Mouse (Mus musculus) CH12.LX (cell line): ENCODE measurements at regions not wholly inside any gene's neighbourhood (a gene's known extent, or its start where the extent isn't known, plus 50 kb on each side); places are given as distances from the start of the nearest gene placed in this dataset.

Experiments
- CHD1 ChIP-seq: IDR thresholded peaks from 2 replicates; pipeline ENCODE4 v1.6.1; 2012; ENCODE audit warnings: low read depth, low read length, improper control_type of control experiment, inconsistent platforms
- CTCF ChIP-seq, 2 experiments: IDR thresholded peaks in 1 of 2; conservative IDR thresholded peaks in 1 of 2; 2 replicates each; pipeline ENCODE4 v1.5.1; 2011 to 2012; ENCODE audit warnings: low read depth in 2 of 2, low read length in 2 of 2, improper control_type of control experiment in 1 of 2, inconsistent platforms in 1 of 2, mild to moderate bottlenecking in 1 of 2, moderate library complexity in 1 of 2
- E2F4 ChIP-seq: IDR thresholded peaks from 2 replicates; pipeline ENCODE4 v1.6.1; 2011; ENCODE audit warnings: low read depth, low read length, improper control_type of control experiment; ENCODE audit not compliant: insufficient replicate concordance
- EP300 ChIP-seq: IDR thresholded peaks from 2 replicates; pipeline ENCODE4 v1.6.1; 2011; ENCODE audit warnings: low read length, improper control_type of control experiment
- GABPA ChIP-seq: IDR thresholded peaks from 2 replicates; pipeline ENCODE4 v1.6.1; 2012; ENCODE audit warnings: low read depth, low read length, improper control_type of control experiment, inconsistent platforms; ENCODE audit not compliant: insufficient replicate concordance
- HCFC1 ChIP-seq: IDR thresholded peaks from 2 replicates; pipeline ENCODE4 v1.6.1; 2012; ENCODE audit warnings: low read depth, mild to moderate bottlenecking, inconsistent platforms, low read length, improper control_type of control experiment
- KAT2A ChIP-seq: IDR thresholded peaks from 2 replicates; pipeline ENCODE4 v1.6.1; 2012; ENCODE audit warnings: low read length, improper control_type of control experiment, inconsistent platforms; ENCODE audit not compliant: insufficient replicate concordance
- MAZ ChIP-seq: IDR thresholded peaks from 2 replicates; pipeline ENCODE4 v1.6.1; 2012; ENCODE audit warnings: low read depth, mild to moderate bottlenecking, inconsistent platforms, low read length, improper control_type of control experiment, moderate library complexity
- MEF2A ChIP-seq: IDR thresholded peaks from 2 replicates; pipeline ENCODE4 v1.6.1; 2014; ENCODE audit warnings: low read depth, mild to moderate bottlenecking, inconsistent platforms, low read length, improper control_type of control experiment, borderline replicate concordance
- NELFE ChIP-seq: IDR thresholded peaks from 2 replicates; pipeline ENCODE4 v1.6.1; 2011; ENCODE audit warnings: low read depth, low read length, improper control_type of control experiment
- POLR2A ChIP-seq: IDR thresholded peaks from 2 replicates; pipeline ENCODE4 v1.6.1; 2011; ENCODE audit warnings: low read depth, mild to moderate bottlenecking, improper control_type of control experiment, low read length
- SIN3A ChIP-seq: IDR thresholded peaks from 2 replicates; pipeline ENCODE4 v1.6.1; 2012; ENCODE audit warnings: low read length, improper control_type of control experiment, inconsistent platforms
- UBTF ChIP-seq: IDR thresholded peaks from 2 replicates; pipeline ENCODE4 v1.6.1; 2012; ENCODE audit warnings: low read depth, mild to moderate bottlenecking, inconsistent platforms, low read length, improper control_type of control experiment, moderate library complexity

GRCm38 (mm10) chr6:84465596-84465995 lies 128.1 kb downstream of the Cyp26b1 start:
- TF ChIP-seq EP300 (no peak), CTCF (conservative IDR thresholded peaks at IDR 0.05 in 1 of 2, IDR thresholded peaks at IDR 0.05 in 1 of 2; ENCODE audit: low read depth in 2 of 2, low read length in 2 of 2) (no peak), UBTF (no peak), KAT2A (no peak), GABPA (no peak), POLR2A (no peak), SIN3A (no peak), HCFC1 (no peak), E2F4 (no peak), NELFE (no peak), MEF2A (no peak), MAZ (no peak), CHD1 (no peak)
